9 mouse cellular contexts compared by ENCODE assay signal in genomic region chr17:28341091-28341490, GRCm38 (mm10). TPM values are rescaled to one million over a fixed set of nuclear protein-coding genes. Genes with fewer than 3 reads are reported as not detected.
A peak's percentile ranks its signal among the peaks of the same experiment; 100 is the strongest.
DNase-seq lines count a peak whose midpoint lies in the region; ATAC-seq lines count a peak whose summit lies in the region.
"Had no signal": no experiment of that assay in that cellular context is flagged by ENCODE, and none has a peak within 500 bp of the region (broad histone marks: within the 10 kb centered on the region; RNA-seq: fewer than 3 reads in every experiment).

No protein-coding gene starts in this region.

- peak; percentile 98 for DNase-seq in NIH3T3 (ENCODE audit: low read depth)
- peak; percentile 23 to 60 for DNase-seq in cerebellum, postnatal 36 days
- peak; percentile 34 to 56 for DNase-seq in frontal cortex, postnatal 36 days (ENCODE audit: low spot score in 2 of 2)
- peak; percentile 77 for DNase-seq in hindbrain, embryonic 11.5 days (ENCODE audit: low spot score)
- DNase-seq in layer of hippocampus, postnatal 10 days (ENCODE audit: low spot score in 2 of 2), result peak; percentile 78 to 86
- peak; percentile 95 for DNase-seq in lung, postnatal 36 days
- DNase-seq in right cerebral cortex, adult 2 months (ENCODE audit: low spot score in 2 of 2), result peak; percentile 41 to 66
- no peak for DNase-seq in c-Kit-positive CD71-positive TER-119-positive erythroid progenitor cells, embryonic 14.5 days (ENCODE audit: low spot score)

- H3K4me3 ChIP-seq in hindbrain, embryonic 11.5 days (ENCODE audit: low read depth, low read length), result peak overlapping the region; percentile 8; the same call in 1 of the 2 replicates

- H3K4me1 ChIP-seq in hindbrain, embryonic 11.5 days (replicated peaks; ENCODE audit: control insufficient read depth, insufficient read depth, low read length), result peaks cover 5% of the 10 kb centered on the region

- peak; percentile 62 for ATAC-seq in hindbrain, embryonic 11.5 days (ENCODE audit: low FRiP score)

- no peaks in the 10 kb centered on the region for H3K9me3 ChIP-seq in hindbrain, embryonic 11.5 days (ENCODE audit: control insufficient read depth, low read length)

- H3K27me3 ChIP-seq in hindbrain, embryonic 11.5 days (ENCODE audit: control insufficient read depth, insufficient read depth, low read length), result no peaks in the 10 kb centered on the region

- H3K36me3 ChIP-seq in hindbrain, embryonic 11.5 days (ENCODE audit: control insufficient read depth, insufficient read depth, low read length), result no peaks in the 10 kb centered on the region

- H3K27ac ChIP-seq in hindbrain, embryonic 11.5 days (ENCODE audit: low read depth, low read length), result 0 out of 2 replicates have a peak overlapping the region, but pooled peaks have one; percentile 42

- H3K4me2 ChIP-seq in hindbrain, embryonic 11.5 days (replicated peaks; ENCODE audit: low read depth, low read length), result peak overlapping the region; percentile 43

- 9% methylated on average over 22 of the region's 26 CpGs for WGBS in hindbrain, embryonic 11.5 days

- peak overlapping the region; percentile 42 for H3K9ac ChIP-seq in hindbrain, embryonic 11.5 days (ENCODE audit: low read depth, low read length)

RNA-seq across cellular contexts. Expression of gene Tead3, which starts 9.5 kb away (rescaled TPM):
- polyA plus RNA-seq in hindbrain, embryonic 11.5 days (2014; fragmentation: Nextera tagmentation; extraction: Ambion mirVana), result 3.7 and 5.1 TPM in 2 replicates
- 1 to 10 TPM; 5.6 to 6.1 TPM for total RNA-seq in layer of hippocampus, postnatal 10 days (2021)

RNA-seq across cellular contexts. Expression of gene Rpl10a, which starts 12.8 kb away (rescaled TPM):
- 445 and 475 TPM in 2 replicates for polyA plus RNA-seq in hindbrain, embryonic 11.5 days (2014; fragmentation: Nextera tagmentation; extraction: Ambion mirVana)
- 100 to 1,000 TPM; 503 to 535 TPM for total RNA-seq in layer of hippocampus, postnatal 10 days (2021)

RNA-seq across cellular contexts. Expression of gene Tulp1, which starts 23.9 kb away (rescaled TPM):
- 2.9 and 4.1 TPM in 2 replicates for polyA plus RNA-seq in hindbrain, embryonic 11.5 days (2014; fragmentation: Nextera tagmentation; extraction: Ambion mirVana)
- under 1 TPM in 1 of 2 experiments, not detected in 1; 0.41 TPM for total RNA-seq in layer of hippocampus, postnatal 10 days (2021)
- total RNA-seq: left cerebral cortex, postnatal 10 days had no signal

RNA-seq across cellular contexts. Expression of gene Fance, which starts 27.8 kb away (rescaled TPM):
- 18.7 and 22.5 TPM in 2 replicates for polyA plus RNA-seq in hindbrain, embryonic 11.5 days (2014; fragmentation: Nextera tagmentation; extraction: Ambion mirVana)
- 10 to 100 TPM; 26.0 to 36.2 TPM for total RNA-seq in layer of hippocampus, postnatal 10 days (2021)
